Mouse (Mus musculus): Measurements from ENCODE around the gene Gm14418.
"Not testable (repeated sequence)": the region's sequence is repeated elsewhere in the genome, so short reads cannot be mapped to it uniquely, and the experiment has no call there.

Gene Gm14418

DNA sequence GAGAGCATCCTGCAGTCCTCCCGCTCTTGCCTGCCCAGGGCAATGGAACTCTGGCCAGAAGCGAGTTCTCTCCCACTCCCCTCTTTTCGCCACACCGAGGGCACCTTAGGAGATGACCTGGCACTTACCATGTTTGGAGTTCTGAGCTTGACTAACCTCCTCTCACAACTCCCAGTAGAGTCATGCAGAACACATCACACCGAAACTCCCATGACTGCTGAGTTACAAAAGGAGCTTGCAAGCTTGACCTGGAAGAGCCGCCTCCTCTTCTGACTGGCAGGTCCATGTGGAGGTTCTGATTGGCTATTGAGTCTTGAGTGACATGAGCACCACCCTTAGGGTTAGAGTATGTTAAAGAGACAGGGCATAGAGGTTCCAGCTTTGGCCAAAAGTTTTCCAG is at the start of gene Gm14418:
Gene Gm14418 (minus strand): TSS at position 225 of the 400 bp plus-strand sequence.
- not testable (repeated sequence) for DNase-seq (ENCODE audit: low spot score in 2 of 2)

All from spleen, postnatal 4 days (tissue).